Mouse (Mus musculus) liver, adult 2 months (tissue): Measurements from ENCODE around the gene Slc9a9.

Experiments used
- CTCF ChIP-seq: fragments of 200-500 bp; IDR thresholded peaks from 2 replicates; pipeline ENCODE4 v1.5.1; 2011; ENCODE audit warnings: low read depth, low read length, control low read depth
- POLR2A ChIP-seq: fragments of 200-500 bp; IDR thresholded peaks from 2 replicates; pipeline ENCODE4 v1.6.1; 2011; ENCODE audit warnings: low read length, control low read depth; ENCODE audit not compliant: insufficient read depth; ENCODE audit errors: extremely low read depth

DNA sequence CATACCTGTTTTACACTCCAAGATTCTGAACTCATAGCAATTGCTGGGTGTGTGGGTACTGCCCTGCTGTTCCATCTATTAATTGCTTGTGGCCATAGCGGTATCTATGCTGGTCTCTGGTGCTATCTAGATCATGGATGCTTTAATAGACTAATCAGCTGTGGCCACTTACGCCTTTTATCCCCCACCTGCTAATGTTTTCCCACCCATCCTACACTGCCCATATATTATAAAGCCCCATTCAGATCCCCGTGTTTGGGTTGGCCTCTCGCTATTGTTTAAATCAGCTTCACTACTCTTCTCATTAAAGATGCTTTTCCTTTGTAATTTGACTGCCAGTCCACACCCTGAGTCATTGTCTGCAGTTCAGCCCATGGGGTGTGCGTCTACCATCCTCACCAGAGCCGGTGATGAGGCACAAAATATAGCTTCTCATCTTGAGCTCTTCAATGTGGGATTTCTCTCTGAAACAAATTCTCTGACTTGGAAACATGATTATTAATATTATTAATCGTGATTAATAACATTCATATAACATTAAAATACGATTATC lies 168.8 kb downstream of the Slc9a9 start:
- TF ChIP-seq CTCF (no peak), POLR2A (no peak)
